Comparison of ENCODE assay signal across 8 mouse cellular contexts in genomic region chr9:31252182-31252799, GRCm38 (mm10). TPM values are rescaled to one million over a fixed set of nuclear protein-coding genes. Genes with fewer than 3 reads are reported as not detected.
A peak's percentile ranks its signal among the peaks of the same experiment; 100 is the strongest.
DNase-seq lines count a peak whose midpoint lies in the region; TF ChIP-seq lines count a peak whose summit lies in the region.

No protein-coding gene starts in this region.

- TF ChIP-seq POLR2A in liver, adult 2 months (IDR thresholded peaks at IDR 0.05; ENCODE audit: extremely low read depth, insufficient read depth, low read length) = no peak

- no peaks in the 10 kb centered on the region for H3K79me2 ChIP-seq in liver, adult 2 months (ENCODE audit: control insufficient read depth, insufficient read depth, low read length)

- H3K9me3 ChIP-seq in limb, embryonic 10.5 days (replicated peaks) = no peaks in the 10 kb centered on the region

- no peak for TF ChIP-seq CTCF in liver, adult 2 months (IDR thresholded peaks at IDR 0.05; ENCODE audit: low read depth, low read length)

- 20% methylated on average over 10 of the region's 10 CpGs for WGBS in liver, adult 2 months
- 82% methylated on average over 10 of the region's 10 CpGs for WGBS in limb, embryonic 10.5 days

- H3K27ac ChIP-seq in liver, adult 2 months (replicated peaks; ENCODE audit: insufficient read depth, low read depth, low read length) = peak overlapping the region; percentile 82
- H3K27ac ChIP-seq in limb, embryonic 10.5 days = no peak overlapping the region

- no peaks in the 10 kb centered on the region for H3K36me3 ChIP-seq in liver, adult 2 months (ENCODE audit: control insufficient read depth, insufficient read depth, low read length)
- H3K36me3 ChIP-seq in limb, embryonic 10.5 days = no peaks in the 10 kb centered on the region

- no peak overlapping the region for H3K4me3 ChIP-seq in liver, adult 2 months (ENCODE audit: insufficient read depth, low read depth, low read length)
- no peak overlapping the region for H3K4me3 ChIP-seq in limb, embryonic 10.5 days

- DNase-seq in ovary, postnatal 36 days (ENCODE audit: low spot score) = peak; percentile 45
- no peak for DNase-seq in ovary, postnatal 10 days (ENCODE audit: low spot score)
- peak; percentile 29 for DNase-seq in gastrocnemius, postnatal 25 days
- DNase-seq in liver, adult 2 months (ENCODE audit: extremely low read depth, low read depth, low spot score) = peak; percentile 95
- DNase-seq in spleen, postnatal 14 days (ENCODE audit: low spot score in 2 of 2) = peak; percentile 72 to 75
- no peak for DNase-seq in cerebellum, postnatal 14 days
- DNase-seq in frontal cortex, postnatal 25 days (ENCODE audit: low spot score in 2 of 2) = no peak
- DNase-seq in limb, embryonic 10.5 days (ENCODE audit: low spot score) = no peak

- peaks cover 7% of the 10 kb centered on the region; the same call in 1 of the 2 replicates for H3K4me1 ChIP-seq in liver, adult 2 months (ENCODE audit: control insufficient read depth, insufficient read depth, low read length)
- 0 out of 2 replicates have a peak, but pooled peaks cover 4% of the 10 kb centered on the region for H3K4me1 ChIP-seq in limb, embryonic 10.5 days

- no peaks in the 10 kb centered on the region for H3K27me3 ChIP-seq in liver, adult 2 months (ENCODE audit: control insufficient read depth, insufficient read depth, low read length)
- H3K27me3 ChIP-seq in limb, embryonic 10.5 days (ENCODE audit: low read depth, poor library complexity, severe bottlenecking) = no peaks in the 10 kb centered on the region

- no peak overlapping the region for H3K9ac ChIP-seq in liver, adult 2 months (ENCODE audit: low read depth, low read length)

RNA-seq across cellular contexts. Expression of gene Prdm10, which starts 28.0 kb away (rescaled TPM):
- 1 to 10 TPM; 3.0 to 3.7 TPM for total RNA-seq in gastrocnemius, postnatal 25 days (2021)
- total RNA-seq in liver, adult 2 months (2014; rRNA removed) = 2.7 and 3.6 TPM in 2 replicates
- 4.5 and 4.8 TPM in 2 replicates for polyA plus RNA-seq in liver, adult 2 months (2012; rRNA removed)
- polyA plus RNA-seq in limb, embryonic 10.5 days (2016; fragmentation: Nextera tagmentation; extraction: Ambion mirVana) = 7.3 and 7.5 TPM in 2 replicates

RNA-seq across cellular contexts. Expression of gene Aplp2, which starts 40.7 kb away (rescaled TPM):
- total RNA-seq in gastrocnemius, postnatal 25 days (2021) = 100 to 1,000 TPM; 105 to 124 TPM
- total RNA-seq in liver, adult 2 months (2014; rRNA removed) = 195 and 214 TPM in 2 replicates
- 260 and 276 TPM in 2 replicates for polyA plus RNA-seq in liver, adult 2 months (2012; rRNA removed)
- 179 and 182 TPM in 2 replicates for polyA plus RNA-seq in limb, embryonic 10.5 days (2016; fragmentation: Nextera tagmentation; extraction: Ambion mirVana)

Comparison
In these comparisons a context has a peak if more than half of its experiments do, and no peak if none do; other contexts are left out.
1. DNase-seq: peak in ovary, postnatal 36 days (single experiment), gastrocnemius, postnatal 25 days (single experiment), liver, adult 2 months (single experiment) and spleen, postnatal 14 days (2 of 2); none in ovary, postnatal 10 days (single experiment), cerebellum, postnatal 14 days (0 of 2), frontal cortex, postnatal 25 days (0 of 2) and limb, embryonic 10.5 days (single experiment).